Mouse (Mus musculus) ZHBTc4 (cell line): ENCODE data around the gene Glb1l.

ENCODE experiments used
- DNase-seq: peaks from one replicate; pipeline ENCODE4 v3.0.0-alpha.2; 2011; ENCODE audit warnings: low read depth, low spot score

Glb1l gene

GRCm38 (mm10) chr1:75231224-75231623 is 20.6 kb upstream of the Glb1l start:
- no peak for DNase-seq

- DNase-seq: no peak
Observed at GRCm38 (mm10) chr1:75230335-75230994, 19.9 kb upstream of the Glb1l start.

- no peak for DNase-seq
Observed at GRCm38 (mm10) chr1:75229158-75229557, 18.5 kb upstream of the Glb1l start.

- peak; percentile 78 for DNase-seq
Observed at GRCm38 (mm10) chr1:75227653-75228052, 17.0 kb upstream of the Glb1l start.

- no peak for DNase-seq
Observed at GRCm38 (mm10) chr1:75226138-75226537, 15.5 kb upstream of the Glb1l start.

- DNase-seq: no peak
Observed at GRCm38 (mm10) chr1:75225473-75225872, 14.9 kb upstream of the Glb1l start.

- no peak for DNase-seq
Observed at GRCm38 (mm10) chr1:75223532-75223931, 12.9 kb upstream of the Glb1l start.

- DNase-seq: no peak
Observed at GRCm38 (mm10) chr1:75222926-75223325, 12.3 kb upstream of the Glb1l start.

- DNase-seq: no peak
Observed at GRCm38 (mm10) chr1:75221538-75221937, 10.9 kb upstream of the Glb1l start.

GRCm38 (mm10) chr1:75219531-75219930 is 8.9 kb upstream of the Glb1l start, which contains the start of gene Tuba4a:
Gene Tuba4a, minus strand, starts transcription at chr1:75219865.
- DNase-seq: no peak

- DNase-seq: peak; percentile 96
Observed at GRCm38 (mm10) chr1:75219078-75219477, 8.5 kb upstream of the Glb1l start.

GRCm38 (mm10) chr1:75218227-75219001 is 7.8 kb upstream of the Glb1l start:
- peak; percentile 39 for DNase-seq

GRCm38 (mm10) chr1:75217893-75218226 is 7.2 kb upstream of the Glb1l start:
- peak; percentile 18 for DNase-seq

GRCm38 (mm10) chr1:75216797-75217585 is 6.4 kb upstream of the Glb1l start:
- no peak for DNase-seq

GRCm38 (mm10) chr1:75215785-75216184 is 5.2 kb upstream of the Glb1l start:
- DNase-seq: no peak

GRCm38 (mm10) chr1:75214886-75215285 is 4.3 kb upstream of the Glb1l start:
- no peak for DNase-seq

- DNase-seq: peak; percentile 20
Observed at GRCm38 (mm10) chr1:75214442-75214841, 3.8 kb upstream of the Glb1l start.

- no peak for DNase-seq
Observed at GRCm38 (mm10) chr1:75213096-75213495, 2.5 kb upstream of the Glb1l start.

- DNase-seq: peak; percentile 17
Observed at GRCm38 (mm10) chr1:75212542-75212941, 1.9 kb upstream of the Glb1l start.

- DNase-seq: no peak
Observed at GRCm38 (mm10) chr1:75211141-75211708, 612 bp upstream of the Glb1l start.

GRCm38 (mm10) chr1:75208967-75209678 is 1.5 kb downstream of the Glb1l start:
- peak; percentile 71 for DNase-seq
